Mouse (Mus musculus) cerebral cortex, adult 2 months (tissue): ENCODE results near the gene Rcbtb2.

Source experiments
- WGBS: fragments of 180-500 bp; shearing (Covaris S2); methylation state at CpG from one replicate; pipeline ENCODE4 v1.1.7; 2018; 5-methylcytosine and 5-hydroxymethylcytosine counted together

The Rcbtb2 gene

GRCm38 (mm10) chr14:73146721-73147120, 23.9 kb downstream of the Rcbtb2 start:
- WGBS, result 41% methylated on average over 3 of the region's 3 CpGs

GRCm38 (mm10) chr14:73148125-73148524, 25.3 kb downstream of the Rcbtb2 start:
- whole genome bisulfite sequencing, result 83% methylated on average over 3 of the region's 3 CpGs

GRCm38 (mm10) chr14:73161303-73161702, 38.5 kb downstream of the Rcbtb2 start:
- WGBS, result 73% methylated on average over 5 of the region's 5 CpGs

- 63% methylated on average over 13 of the region's 13 CpGs for WGBS
These were observed 39.5 kb downstream of the Rcbtb2 start for GRCm38 (mm10) chr14:73162192-73162800.

- WGBS, result 95% methylated on average over 10 of the region's 10 CpGs
These were observed 40.6 kb downstream of the Rcbtb2 start for GRCm38 (mm10) chr14:73163363-73163998.

GRCm38 (mm10) chr14:73165136-73165535, 42.3 kb downstream of the Rcbtb2 start:
- WGBS, result 91% methylated on average over 6 of the region's 6 CpGs

GRCm38 (mm10) chr14:73168605-73169004, 45.8 kb downstream of the Rcbtb2 start:
- whole genome bisulfite sequencing, result 84% methylated on average over 6 of the region's 6 CpGs

- 97% methylated on average over 13 of the region's 13 CpGs for WGBS
These were observed 47.3 kb downstream of the Rcbtb2 start for GRCm38 (mm10) chr14:73169926-73170844.

GRCm38 (mm10) chr14:73172196-73173011, 49.6 kb downstream of the Rcbtb2 start:
- WGBS, result 57% methylated on average over 12 of the region's 12 CpGs

GRCm38 (mm10) chr14:73173662-73174061, 50.8 kb downstream of the Rcbtb2 start:
- WGBS, result 77% methylated on average over 11 of the region's 11 CpGs

GRCm38 (mm10) chr14:73174091-73174995, 51.5 kb downstream of the Rcbtb2 start:
- WGBS, result 44% methylated on average over 7 of the region's 7 CpGs

- 90% methylated on average over 1 of the region's 1 CpGs for WGBS
These were observed 52.2 kb downstream of the Rcbtb2 start for GRCm38 (mm10) chr14:73175031-73175430.

GRCm38 (mm10) chr14:73175814-73176213, 53.0 kb downstream of the Rcbtb2 start:
- WGBS, result 71% methylated on average over 6 of the region's 6 CpGs

- WGBS, result 80% methylated on average over 5 of the region's 5 CpGs
These were observed 53.4 kb downstream of the Rcbtb2 start for GRCm38 (mm10) chr14:73176266-73176665.

GRCm38 (mm10) chr14:73177961-73178360, 55.1 kb downstream of the Rcbtb2 start:
- 79% methylated on average over 11 of the region's 11 CpGs for WGBS

GRCm38 (mm10) chr14:73179221-73179681, 56.4 kb downstream of the Rcbtb2 start:
- 53% methylated on average over 4 of the region's 4 CpGs for WGBS

GRCm38 (mm10) chr14:73180671-73181070, 57.8 kb downstream of the Rcbtb2 start:
- 76% methylated on average over 3 of the region's 3 CpGs for WGBS

GRCm38 (mm10) chr14:73181144-73181543, 58.3 kb downstream of the Rcbtb2 start:
- WGBS, result 47% methylated on average over 2 of the region's 2 CpGs

GRCm38 (mm10) chr14:73186875-73187274, 64.0 kb downstream of the Rcbtb2 start:
- WGBS, result 96% methylated on average over 7 of the region's 7 CpGs

- 50% methylated on average over 5 of the region's 5 CpGs for WGBS
These were observed 76.2 kb downstream of the Rcbtb2 start for GRCm38 (mm10) chr14:73199058-73199457.
